Mouse (Mus musculus): ENCODE data around the gene Zfp654. TPM values are rescaled to one million over a fixed set of nuclear protein-coding genes. Genes with fewer than 3 reads are reported as not detected.

Zfp654 gene
- 2.3 and 2.4 TPM in 2 replicates for polyA plus RNA-seq (2021; fragmentation: Nextera tagmentation)
- long read RNA-seq, experiment 1, full-length matches to known transcripts = 3 of 5 reads
- long read RNA-seq, experiment 1, partial matches to known transcripts = 2 of 5 reads
- long read RNA-seq, experiment 1, other reads (novel, unspliced or antisense) = 0 of 5 reads
- long read RNA-seq, experiment 2, full-length matches to known transcripts = 14 of 17 reads
- long read RNA-seq, experiment 2, partial matches to known transcripts = 0 of 17 reads
- long read RNA-seq, experiment 2, other reads (novel, unspliced or antisense) = 3 of 17 reads

GRCm38 (mm10) chr16:64851563-64852362 is at the start of gene Zfp654, which contains the start of gene Cggbp1:
Zfp654 (minus strand) TSS chr16:64851652.
Cggbp1 (plus strand) TSS chr16:64851996.

GRCm38 (mm10) chr16:64770521-64771430 is 80.7 kb downstream of the Zfp654 start, which contains the start of gene 4930453N24Rik:
4930453N24Rik (minus strand) TSS chr16:64771161.

Other genes with a start within 250 kb of the Zfp654 start
- gene Csnka2ip, start 249.2 kb downstream of the Zfp654 start, polyA plus RNA-seq (2021; fragmentation: Nextera tagmentation) = 0.05 TPM in 1 of 2 replicates, not detected in the other
- gene 4930453N24Rik, start 80.5 kb downstream of the Zfp654 start, polyA plus RNA-seq (2021; fragmentation: Nextera tagmentation) = 14.0 and 14.2 TPM in 2 replicates
- 14.6 and 19.1 TPM in 2 replicates for gene Cggbp1, start 344 bp upstream of the Zfp654 start, polyA plus RNA-seq (2021; fragmentation: Nextera tagmentation)